Mouse (Mus musculus): ENCODE measurements around the gene Gm20388. TPM values are rescaled to one million over a fixed set of nuclear protein-coding genes. Genes with fewer than 3 reads are reported as not detected.

Gm20388 gene
- polyA plus RNA-seq, 1 experiment from 2014 or later, result not detected

- no peak overlapping the region for H3K27ac ChIP-seq
- peaks cover 87% of the 10 kb centered on the region for H3K36me3 ChIP-seq
- no peaks in the 10 kb centered on the region for H3K9me3 ChIP-seq (replicated peaks)
- H3K9ac ChIP-seq, result no peak overlapping the region
- H3K27me3 ChIP-seq, result no peaks in the 10 kb centered on the region
- DNase-seq (no peak), ATAC-seq (ENCODE audit: low read depth) (no peak)
- no peak overlapping the region for H3K4me3 ChIP-seq (replicated peaks)
- 78% methylated on average over 4 of the region's 4 CpGs for WGBS (ENCODE audit: insufficient replicate concordance)
- no peaks in the 10 kb centered on the region for H3K4me1 ChIP-seq (replicated peaks)
- H3K4me2 ChIP-seq, result no peak overlapping the region
These were observed 2082.3 kb downstream of the Gm20388 start for GRCm38 (mm10) chr8:121992911-121993310.

- DNase-seq (no peak), ATAC-seq (ENCODE audit: low read depth) (no peak)
- no peak overlapping the region for H3K27ac ChIP-seq
- 86% methylated on average over 4 of the region's 4 CpGs for WGBS (ENCODE audit: insufficient replicate concordance)
- H3K36me3 ChIP-seq, result peaks cover 89% of the 10 kb centered on the region
- no peak overlapping the region for H3K4me2 ChIP-seq
- no peaks in the 10 kb centered on the region for H3K27me3 ChIP-seq
- no peak overlapping the region for H3K4me3 ChIP-seq (replicated peaks)
- H3K4me1 ChIP-seq (replicated peaks), result no peaks in the 10 kb centered on the region
- no peaks in the 10 kb centered on the region for H3K9me3 ChIP-seq (replicated peaks)
- no peak overlapping the region for H3K9ac ChIP-seq
These were observed 2084.5 kb downstream of the Gm20388 start for GRCm38 (mm10) chr8:121995112-121995511.

- DNase-seq (no peak), ATAC-seq (ENCODE audit: low read depth) (peak; percentile 40; the same call in 1 of the 2 replicates)
- 69% methylated on average over 3 of the region's 3 CpGs for WGBS (ENCODE audit: insufficient replicate concordance)
- no peak overlapping the region for H3K9ac ChIP-seq
- no peaks in the 10 kb centered on the region for H3K27me3 ChIP-seq
- H3K4me1 ChIP-seq (replicated peaks), result no peaks in the 10 kb centered on the region
- no peak overlapping the region for H3K4me3 ChIP-seq (replicated peaks)
- H3K36me3 ChIP-seq, result peaks cover 87% of the 10 kb centered on the region
- H3K4me2 ChIP-seq, result no peak overlapping the region
- no peaks in the 10 kb centered on the region for H3K9me3 ChIP-seq (replicated peaks)
- H3K27ac ChIP-seq, result no peak overlapping the region
These were observed 2085.3 kb downstream of the Gm20388 start for GRCm38 (mm10) chr8:121995895-121996294.

GRCm38 (mm10) chr8:121998631-121999030 is 2088.0 kb downstream of the Gm20388 start:
- 83% methylated on average over 4 of the region's 4 CpGs for WGBS (ENCODE audit: insufficient replicate concordance)
- no peak overlapping the region for H3K9ac ChIP-seq
- no peaks in the 10 kb centered on the region for H3K27me3 ChIP-seq
- H3K36me3 ChIP-seq, result peaks cover 87% of the 10 kb centered on the region
- H3K9me3 ChIP-seq (replicated peaks), result no peaks in the 10 kb centered on the region
- no peak overlapping the region for H3K27ac ChIP-seq
- H3K4me2 ChIP-seq, result no peak overlapping the region
- DNase-seq, result no peak
- H3K4me3 ChIP-seq (replicated peaks), result no peak overlapping the region
- H3K4me1 ChIP-seq (replicated peaks), result no peaks in the 10 kb centered on the region
- ATAC-seq (ENCODE audit: low read depth), result no peak

- DNase-seq (no peak), ATAC-seq (ENCODE audit: low read depth) (no peak)
- H3K36me3 ChIP-seq, result peaks cover 88% of the 10 kb centered on the region
- no peaks in the 10 kb centered on the region for H3K27me3 ChIP-seq
- no peaks in the 10 kb centered on the region for H3K9me3 ChIP-seq (replicated peaks)
- H3K4me1 ChIP-seq (replicated peaks), result no peaks in the 10 kb centered on the region
- H3K4me3 ChIP-seq (replicated peaks), result no peak overlapping the region
- no peak overlapping the region for H3K4me2 ChIP-seq
- no peak overlapping the region for H3K27ac ChIP-seq
- 71% methylated on average over 5 of the region's 5 CpGs for WGBS (ENCODE audit: insufficient replicate concordance)
- no peak overlapping the region for H3K9ac ChIP-seq
These were observed 2088.6 kb downstream of the Gm20388 start for GRCm38 (mm10) chr8:121999211-121999610.

GRCm38 (mm10) chr8:122001339-122002115 is 2090.9 kb downstream of the Gm20388 start:
- H3K4me2 ChIP-seq, result no peak overlapping the region
- H3K4me3 ChIP-seq (replicated peaks), result no peak overlapping the region
- no peak for DNase-seq
- 89% methylated on average over 15 of the region's 15 CpGs for whole genome bisulfite sequencing (ENCODE audit: insufficient replicate concordance)
- ATAC-seq (ENCODE audit: low read depth), result no peak
- H3K27ac ChIP-seq, result no peak overlapping the region
- no peaks in the 10 kb centered on the region for H3K4me1 ChIP-seq (replicated peaks)
- no peaks in the 10 kb centered on the region for H3K27me3 ChIP-seq
- no peak overlapping the region for H3K9ac ChIP-seq
- peaks cover 87% of the 10 kb centered on the region for H3K36me3 ChIP-seq
- no peaks in the 10 kb centered on the region for H3K9me3 ChIP-seq (replicated peaks)

- Histone ChIP-seq H3K27me3 (no peaks in the 10 kb centered on the region), H3K4me1 (replicated peaks) (no peaks in the 10 kb centered on the region), H3K9ac (no peak overlapping the region), H3K4me3 (replicated peaks) (no peak overlapping the region), H3K9me3 (replicated peaks) (no peaks in the 10 kb centered on the region), H3K27ac (no peak overlapping the region), H3K36me3 (peaks cover 85% of the 10 kb centered on the region), H3K4me2 (no peak overlapping the region)
- 78% methylated on average over 8 of the region's 8 CpGs for WGBS (ENCODE audit: insufficient replicate concordance)
- DNase-seq, result no peak
- ATAC-seq (ENCODE audit: low read depth), result no peak
These were observed 2093.0 kb downstream of the Gm20388 start for GRCm38 (mm10) chr8:122003646-122004045.

GRCm38 (mm10) chr8:122004131-122004530 is 2093.5 kb downstream of the Gm20388 start:
- no peaks in the 10 kb centered on the region for H3K27me3 ChIP-seq
- WGBS (ENCODE audit: insufficient replicate concordance), result 85% methylated on average over 5 of the region's 5 CpGs
- no peak for DNase-seq
- no peaks in the 10 kb centered on the region for H3K9me3 ChIP-seq (replicated peaks)
- no peaks in the 10 kb centered on the region for H3K4me1 ChIP-seq (replicated peaks)
- H3K9ac ChIP-seq, result no peak overlapping the region
- no peak overlapping the region for H3K4me2 ChIP-seq
- peaks cover 85% of the 10 kb centered on the region for H3K36me3 ChIP-seq
- H3K27ac ChIP-seq, result no peak overlapping the region
- no peak overlapping the region for H3K4me3 ChIP-seq (replicated peaks)
- ATAC-seq (ENCODE audit: low read depth), result no peak

GRCm38 (mm10) chr8:122005422-122006204 is 2095.0 kb downstream of the Gm20388 start:
- DNase-seq (no peak), ATAC-seq (ENCODE audit: low read depth) (no peak)
- Histone ChIP-seq H3K9ac (no peak overlapping the region), H3K9me3 (replicated peaks) (no peaks in the 10 kb centered on the region), H3K4me3 (replicated peaks) (no peak overlapping the region), H3K36me3 (peaks cover 84% of the 10 kb centered on the region), H3K4me1 (replicated peaks) (no peaks in the 10 kb centered on the region), H3K27ac (no peak overlapping the region), H3K4me2 (no peak overlapping the region), H3K27me3 (no peaks in the 10 kb centered on the region)
- 88% methylated on average over 25 of the region's 25 CpGs for WGBS (ENCODE audit: insufficient replicate concordance)

- 85% methylated on average over 13 of the region's 13 CpGs for WGBS (ENCODE audit: insufficient replicate concordance)
- DNase-seq (no peak), ATAC-seq (ENCODE audit: low read depth) (no peak)
- no peak overlapping the region for H3K4me3 ChIP-seq (replicated peaks)
- no peak overlapping the region for H3K27ac ChIP-seq
- peaks cover 77% of the 10 kb centered on the region for H3K36me3 ChIP-seq
- no peak overlapping the region for H3K9ac ChIP-seq
- no peaks in the 10 kb centered on the region for H3K9me3 ChIP-seq (replicated peaks)
- no peaks in the 10 kb centered on the region for H3K27me3 ChIP-seq
- H3K4me2 ChIP-seq, result no peak overlapping the region
- no peaks in the 10 kb centered on the region for H3K4me1 ChIP-seq (replicated peaks)
These were observed 2096.2 kb downstream of the Gm20388 start for GRCm38 (mm10) chr8:122006688-122007484.

GRCm38 (mm10) chr8:122008395-122008794 is 2097.8 kb downstream of the Gm20388 start:
- Histone ChIP-seq H3K36me3 (peaks cover 76% of the 10 kb centered on the region), H3K4me3 (replicated peaks) (no peak overlapping the region), H3K9ac (no peak overlapping the region), H3K4me2 (no peak overlapping the region), H3K9me3 (replicated peaks) (no peaks in the 10 kb centered on the region), H3K27me3 (no peaks in the 10 kb centered on the region), H3K27ac (no peak overlapping the region), H3K4me1 (replicated peaks) (no peaks in the 10 kb centered on the region)
- ATAC-seq (ENCODE audit: low read depth) (no peak), DNase-seq (no peak)
- 78% methylated on average over 5 of the region's 5 CpGs for WGBS (ENCODE audit: insufficient replicate concordance)

Measured in liver, embryonic 13.5 days (tissue).